Mouse (Mus musculus) CD4-positive, CD25-positive, alpha-beta regulatory T cell (primary cell): ENCODE results near the gene Ctrb1. TPM values are rescaled to one million over a fixed set of nuclear protein-coding genes. Genes with fewer than 3 reads are reported as not detected.

ENCODE experiments used
- polyA plus RNA-seq: library from polyadenylated mRNA; unstranded; fragments of 100-300 nt; shearing (Covaris generic); gene quantifications from one replicate; pipeline ENCODE4 v1.2.1, GENCODE M21; 2017

Gene Ctrb1
- polyA plus RNA-seq: not detected

GRCm38 (mm10) chr8:111690960-111691445 is at the start of gene Ctrb1:
TSS of gene Ctrb1 (minus strand) at chr8:111691010.

DNA sequence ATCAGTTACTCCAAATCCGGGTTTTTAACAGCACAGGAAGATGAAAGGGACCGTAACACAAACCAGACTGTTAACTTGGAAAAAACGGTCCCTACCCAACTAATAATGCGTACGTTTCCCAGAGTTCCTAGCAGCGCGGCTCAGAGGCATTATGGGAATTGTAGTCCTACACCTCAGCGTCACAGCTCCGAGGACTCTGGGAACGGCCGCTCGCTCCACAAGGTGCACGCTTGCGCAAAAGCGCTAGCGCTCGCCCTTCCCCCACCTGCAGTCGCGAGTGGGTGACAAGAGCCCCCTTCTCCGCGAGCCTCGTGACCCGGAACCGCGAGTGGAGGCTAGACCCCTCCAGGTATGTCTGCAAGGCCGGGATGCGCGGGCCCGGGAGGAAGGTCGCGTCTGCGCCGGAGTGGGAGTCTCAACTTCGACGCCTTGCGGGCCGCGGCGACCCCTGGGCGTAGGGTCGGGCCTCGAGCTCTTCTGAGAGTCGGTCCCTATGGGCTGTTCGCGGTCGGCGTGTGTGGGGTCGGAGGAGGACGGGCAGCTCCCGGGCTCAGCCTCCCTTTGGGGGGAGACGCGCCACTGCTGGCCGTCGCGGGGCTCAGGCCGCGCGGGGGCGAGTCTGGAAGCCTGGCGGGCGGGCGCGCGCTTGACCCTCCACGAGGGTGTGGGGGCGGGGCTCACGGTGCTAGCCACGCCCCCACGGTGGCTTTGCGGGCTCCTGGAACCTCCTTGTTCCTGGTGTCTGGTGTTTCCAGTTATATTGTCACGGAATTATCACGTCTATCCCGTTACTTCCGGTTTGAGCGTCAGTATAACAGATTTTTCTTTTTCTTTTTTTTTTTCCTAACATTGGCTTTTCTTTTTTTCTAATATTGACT is 47.3 kb downstream of the Ctrb1 start, which contains the start of gene Zfp1:
Zfp1 (plus strand) TSS at position 138 of the 878 bp plus-strand sequence.

Other genes with a start within 250 kb of the Ctrb1 start
- 6.6 TPM for gene Wdr59, start 168.9 kb downstream of the Ctrb1 start, polyA plus RNA-seq
- 237 TPM for gene Znrf1, start 154.9 kb downstream of the Ctrb1 start, polyA plus RNA-seq
- 2.7 TPM for gene Ldhd, start 60.6 kb downstream of the Ctrb1 start, polyA plus RNA-seq
- gene Zfp1, start 47.6 kb downstream of the Ctrb1 start, polyA plus RNA-seq: 43.1 TPM
- gene Bcar1, start 52.8 kb upstream of the Ctrb1 start, polyA plus RNA-seq: 0.32 TPM
- gene Cfdp1, start 163.3 kb upstream of the Ctrb1 start, polyA plus RNA-seq: 113 TPM
- 0.96 TPM for gene Tmem170, start 185.7 kb upstream of the Ctrb1 start, polyA plus RNA-seq
- not detected for gene Chst5, start 219.4 kb upstream of the Ctrb1 start, polyA plus RNA-seq
- gene Tmem231, start 242.9 kb upstream of the Ctrb1 start, polyA plus RNA-seq: 2.2 TPM
- 279 TPM for gene Gabarapl2, start 249.7 kb upstream of the Ctrb1 start, polyA plus RNA-seq